Mouse (Mus musculus) right cerebral cortex, adult 2 months (tissue): ENCODE measurements around the gene Tmem117.

Experiments
- DNase-seq, 2 experiments: peaks; one replicate each; pipeline ENCODE4 v3.0.0; 2021 to 2022; ENCODE audit warnings: low spot score in 2 of 2

The Tmem117 gene

DNA sequence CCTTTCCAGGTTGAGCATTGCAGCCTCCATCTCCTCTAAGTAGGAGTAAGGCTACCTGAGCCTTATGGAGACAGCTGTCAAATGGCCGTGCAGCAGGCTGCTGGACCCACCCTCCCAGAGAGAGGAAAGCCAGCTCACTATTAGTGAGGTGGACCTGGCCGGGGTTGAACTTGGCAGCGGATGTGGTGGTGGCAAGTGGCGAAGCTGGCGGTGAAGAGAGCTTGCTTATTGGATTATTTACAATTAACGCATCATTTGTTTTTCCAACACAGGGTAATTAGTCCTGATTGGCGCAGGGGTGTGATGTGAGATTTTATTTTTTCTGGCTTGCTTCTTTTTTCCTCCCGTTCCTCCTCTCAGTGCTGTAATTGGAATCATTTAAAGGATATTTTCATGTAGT lies 19.4 kb downstream of the Tmem117 start:
- no peak for DNase-seq

DNA sequence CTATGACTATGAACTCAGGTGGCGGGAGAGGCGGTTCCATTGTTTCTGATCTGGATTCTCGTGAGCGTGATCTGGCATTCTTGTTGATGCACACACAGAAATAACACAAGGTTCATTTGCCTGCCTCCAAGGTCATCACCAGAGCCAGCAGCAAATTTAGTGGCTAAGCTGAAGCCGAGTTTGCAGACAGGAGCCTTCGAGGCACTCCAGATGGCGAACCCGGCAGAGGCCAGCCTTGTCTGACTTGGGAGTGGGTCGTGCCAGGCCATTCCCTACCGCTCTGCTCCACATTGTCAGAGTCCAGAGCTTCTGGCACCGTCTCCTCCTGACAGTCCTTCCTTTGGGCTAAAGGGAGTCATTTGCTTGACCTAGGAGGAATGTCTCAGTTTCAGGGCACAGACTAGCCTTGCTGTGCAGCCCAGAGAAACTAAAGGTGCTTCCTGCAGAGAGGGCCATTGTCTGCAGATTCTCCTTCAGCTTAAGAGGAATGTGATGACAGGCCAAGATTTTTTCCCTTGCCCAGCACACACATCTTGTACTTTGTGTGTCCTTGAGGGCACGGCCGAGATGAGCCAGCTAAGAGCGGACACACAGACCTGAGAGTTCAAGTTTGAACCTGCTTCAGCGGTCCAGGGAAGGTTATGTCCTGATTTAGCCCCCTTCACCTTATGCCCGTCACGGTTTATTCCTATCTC lies 20.2 kb downstream of the Tmem117 start:
- no peak for DNase-seq

DNA sequence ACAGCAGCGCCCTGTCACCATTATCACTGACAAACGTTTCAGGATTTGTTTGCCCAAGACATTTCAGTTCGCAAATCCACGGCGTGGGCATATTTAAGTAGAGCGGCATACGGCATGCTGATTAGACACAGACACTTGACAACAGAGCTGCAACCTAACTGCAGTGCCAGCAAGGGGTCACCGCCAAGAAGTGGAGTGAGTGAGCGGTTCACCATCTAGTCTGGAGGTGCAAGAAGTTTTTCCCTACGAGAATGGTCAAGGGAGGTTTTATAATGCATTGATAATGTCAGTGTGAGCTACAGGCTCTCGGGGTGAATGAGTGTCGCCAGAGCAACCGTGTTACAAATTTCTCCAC lies 20.7 kb downstream of the Tmem117 start:
- DNase-seq, result no peak

DNA sequence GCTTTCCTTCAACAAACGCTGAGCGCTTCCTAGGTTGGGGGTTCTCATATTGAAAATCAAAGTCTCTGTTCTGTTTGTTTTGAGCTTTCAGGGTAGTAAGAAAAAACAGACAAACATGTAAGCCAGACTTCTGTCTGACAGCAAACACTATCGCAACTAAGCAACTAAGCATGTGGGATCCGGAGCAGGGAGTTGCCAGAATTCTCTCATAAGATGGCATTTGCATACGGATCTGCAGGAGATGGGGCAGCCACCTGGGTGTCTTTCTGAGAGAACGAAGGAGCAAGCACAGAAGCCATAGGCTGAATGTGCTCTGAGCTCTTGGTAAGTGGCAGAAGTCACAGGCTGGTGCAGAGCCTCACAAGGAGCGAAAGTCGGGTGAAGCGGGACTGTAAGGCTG lies 22.3 kb downstream of the Tmem117 start:
- DNase-seq, result no peak

DNA sequence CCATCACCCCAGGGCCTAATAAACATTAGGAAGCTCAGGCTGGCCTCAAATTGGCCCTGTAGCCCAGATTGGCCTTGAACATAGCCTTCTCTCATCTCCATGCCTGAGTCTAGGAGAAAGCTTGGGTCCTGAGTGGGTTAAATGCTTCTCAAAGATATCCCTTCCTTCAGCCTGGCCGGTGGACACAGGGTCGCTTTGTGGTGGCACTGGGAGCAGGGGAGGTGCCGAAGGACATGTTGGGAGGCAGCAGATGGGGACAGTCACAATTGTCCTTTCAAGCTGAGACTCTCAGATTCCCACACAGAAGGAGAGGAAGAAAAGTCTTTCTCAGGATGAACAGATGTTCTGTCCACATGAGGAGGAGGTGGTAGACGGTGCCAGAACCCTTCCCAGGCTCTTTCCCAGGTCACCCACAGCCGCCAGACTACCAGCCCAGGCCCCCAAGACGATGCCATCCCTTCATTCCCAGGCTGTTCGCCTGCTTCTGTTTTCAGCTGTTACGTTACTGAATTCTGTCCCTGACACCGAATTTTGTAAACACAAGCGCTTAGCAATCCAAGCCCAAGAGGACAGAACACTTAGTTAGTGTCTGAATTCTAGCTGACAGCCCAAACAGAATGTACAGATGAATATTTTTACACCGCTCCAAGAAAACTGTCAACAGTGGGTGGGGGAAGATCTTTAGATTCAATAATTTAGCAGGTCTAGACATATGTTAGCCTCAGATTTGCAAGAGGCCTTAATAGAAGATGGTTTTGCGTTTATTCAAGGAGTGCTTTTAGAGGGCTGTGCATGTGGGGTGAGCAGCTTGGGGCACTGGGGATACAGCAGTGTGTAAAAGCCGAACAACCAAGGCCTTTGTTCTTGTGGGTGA lies 23.2 kb downstream of the Tmem117 start:
- peak; percentile 58 for DNase-seq

DNA sequence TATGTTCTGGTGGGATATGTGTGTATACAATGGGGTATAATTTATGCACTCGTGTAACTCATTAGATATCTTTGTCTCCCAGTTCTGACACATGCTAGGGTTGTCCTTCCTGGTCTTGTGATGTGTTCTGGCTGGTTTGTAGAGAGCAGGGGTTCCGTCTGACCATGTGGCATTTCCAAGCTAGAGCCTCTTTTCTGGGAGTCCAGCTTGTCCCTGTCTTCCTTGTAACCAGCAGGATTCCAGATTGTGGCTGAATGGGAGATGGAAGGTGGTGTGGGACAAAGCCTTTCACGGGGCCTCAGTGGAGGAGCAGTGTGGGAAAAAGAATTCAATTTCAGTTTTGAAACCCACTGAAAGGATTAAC lies 23.8 kb downstream of the Tmem117 start:
- DNase-seq, result no peak

DNA sequence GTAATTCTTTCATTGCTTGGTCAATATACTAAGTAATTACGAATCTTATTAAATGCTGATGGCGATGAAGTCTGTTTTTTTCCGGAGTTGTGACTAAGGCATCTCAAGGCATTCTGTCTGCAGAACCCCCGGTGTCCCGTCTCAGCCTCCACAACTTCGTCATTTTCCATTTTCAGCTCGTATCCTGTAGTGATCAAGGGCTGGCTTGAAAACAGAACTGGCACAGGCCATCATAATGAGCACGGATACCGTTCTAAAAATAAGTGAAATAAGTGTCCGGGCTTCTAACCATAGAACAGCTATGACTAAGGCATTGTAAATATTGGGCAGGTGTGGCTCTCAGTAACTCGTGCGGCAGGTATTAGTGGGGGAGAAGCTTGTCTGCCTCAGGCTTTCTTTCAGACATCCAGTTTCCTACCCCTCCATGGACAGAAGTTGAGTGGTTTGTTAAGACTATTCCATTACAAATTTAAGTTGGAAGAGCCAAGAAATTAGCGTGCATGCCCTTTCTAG lies 26.8 kb downstream of the Tmem117 start:
- DNase-seq, result no peak

DNA sequence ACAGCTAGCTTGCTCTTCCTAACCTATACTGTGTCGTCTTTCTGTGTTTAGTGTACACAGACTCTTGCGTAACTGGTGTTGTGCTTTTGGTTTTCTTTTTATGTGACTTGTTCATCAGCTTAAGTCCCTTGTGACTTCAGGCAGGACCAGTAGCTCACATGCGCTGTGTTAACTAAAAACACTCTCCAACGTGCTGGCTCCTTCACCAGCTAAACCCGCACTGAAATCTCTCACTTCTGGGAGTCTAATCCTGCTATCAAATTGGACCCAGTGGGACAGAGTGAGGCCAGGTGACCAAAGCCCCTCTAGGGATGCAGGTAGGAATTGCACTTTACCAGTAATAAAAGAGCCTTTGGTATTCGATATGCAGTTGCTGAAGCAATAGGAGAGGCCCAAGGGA lies 28.9 kb downstream of the Tmem117 start:
- no peak for DNase-seq

DNA sequence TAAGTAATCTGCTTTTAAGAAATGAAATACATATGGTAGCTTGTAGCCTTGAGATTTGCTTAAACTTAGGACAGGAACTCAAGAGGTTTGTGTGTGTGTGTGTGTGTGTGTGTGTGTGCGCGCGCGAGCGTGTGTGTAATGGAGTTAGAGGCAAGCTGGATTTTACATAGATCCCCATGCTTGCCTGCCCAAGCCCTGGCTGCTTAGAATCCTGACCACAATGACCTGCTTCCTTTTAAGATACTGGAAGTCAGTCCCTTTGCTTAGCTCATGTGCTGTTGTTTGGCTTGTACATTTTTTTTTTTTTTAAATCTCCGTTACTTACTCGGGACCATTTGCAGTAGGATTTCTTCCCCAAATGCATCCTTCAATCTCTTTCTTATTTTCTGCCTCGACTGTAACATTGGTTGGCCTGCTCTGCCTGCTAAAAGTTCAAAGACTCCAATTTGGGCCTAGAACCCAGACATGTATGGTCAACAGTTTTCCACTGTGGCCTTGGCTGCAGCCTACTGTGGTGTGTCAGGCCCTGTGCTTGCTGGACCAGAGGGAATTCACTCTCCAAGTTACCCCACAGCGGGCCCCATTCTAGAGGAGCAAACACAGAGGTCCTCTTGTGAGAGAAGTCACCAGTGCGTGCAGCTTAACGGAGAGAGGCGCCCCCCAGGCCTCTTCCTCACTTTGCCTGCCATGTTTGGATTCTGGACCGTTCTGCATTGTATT lies 29.5 kb downstream of the Tmem117 start:
- DNase-seq, result no peak

DNA sequence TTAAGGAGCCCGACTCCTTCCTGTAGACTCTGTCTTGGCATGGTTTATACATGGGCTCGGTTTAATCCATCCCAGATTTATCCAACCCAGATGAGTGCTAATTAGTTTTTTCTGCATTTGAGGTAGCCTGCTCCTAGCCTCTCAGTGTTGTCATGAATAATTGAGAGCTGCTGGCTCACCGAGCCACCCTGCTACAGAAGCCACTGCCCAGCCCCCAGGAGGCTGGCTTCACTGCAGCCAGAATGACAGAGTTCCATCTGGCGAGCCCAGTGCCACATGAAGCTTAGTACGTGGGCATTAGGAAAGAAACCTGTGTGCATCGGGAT lies 30.0 kb downstream of the Tmem117 start:
- DNase-seq, result no peak

DNA sequence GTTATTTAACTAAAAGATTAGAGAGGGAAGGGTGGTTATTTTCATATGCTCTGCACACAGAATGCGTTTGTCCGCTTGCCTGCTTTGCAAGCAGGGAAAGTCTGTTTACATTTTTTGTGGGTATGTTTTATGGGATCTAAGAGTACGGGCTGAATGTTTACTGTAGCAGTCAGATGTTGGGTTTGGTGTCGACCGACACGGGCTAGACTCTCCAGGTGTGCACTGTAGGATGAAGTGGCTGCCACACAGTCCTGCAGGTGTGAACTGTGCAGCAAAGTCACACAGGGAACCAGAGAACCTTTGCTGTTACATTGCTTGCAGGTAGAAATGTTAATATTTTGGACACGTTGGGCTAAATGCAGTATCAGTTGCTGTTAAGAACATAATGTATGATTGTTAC lies 31.9 kb downstream of the Tmem117 start:
- DNase-seq, result no peak

DNA sequence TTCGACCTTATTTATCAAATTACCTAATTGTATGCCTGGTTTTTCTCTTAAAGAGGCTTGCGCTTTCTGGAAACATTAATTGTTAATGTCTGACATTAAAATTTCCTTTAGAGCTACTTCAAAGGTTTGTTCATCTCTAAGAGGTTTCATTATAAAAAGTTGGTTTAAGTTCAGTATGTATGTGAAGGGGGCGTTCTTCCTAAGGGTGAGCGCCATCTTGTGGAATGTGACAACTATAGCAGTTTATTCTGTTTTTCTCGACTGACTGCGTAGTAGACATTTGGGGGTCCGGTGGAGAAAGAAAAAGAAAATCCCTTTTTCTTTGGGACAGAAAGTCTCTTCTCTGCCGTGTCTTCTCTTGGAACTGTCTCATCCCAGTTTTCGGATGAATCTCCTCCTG lies 32.4 kb downstream of the Tmem117 start:
- peak in 1 of 2 experiments; percentile 46 for DNase-seq

DNA sequence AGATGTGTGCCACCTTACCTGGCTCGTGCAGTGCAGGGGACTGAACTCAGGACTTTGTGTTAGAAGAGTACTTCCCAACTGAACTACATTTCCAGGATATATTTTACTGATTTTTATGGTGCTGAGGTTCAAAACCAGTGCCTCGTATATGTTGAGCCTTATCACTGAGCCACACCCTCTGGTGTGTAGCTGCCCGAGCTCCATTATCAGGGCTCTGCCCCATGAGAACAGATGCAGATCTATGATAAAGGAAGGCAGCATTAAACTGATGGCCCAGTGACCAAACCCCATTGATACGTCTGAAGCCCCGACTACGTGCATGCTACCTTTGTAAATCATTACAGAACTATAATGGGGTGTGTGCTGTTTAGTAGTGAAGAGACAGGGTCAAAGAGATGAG lies 35.6 kb downstream of the Tmem117 start:
- no peak for DNase-seq

DNA sequence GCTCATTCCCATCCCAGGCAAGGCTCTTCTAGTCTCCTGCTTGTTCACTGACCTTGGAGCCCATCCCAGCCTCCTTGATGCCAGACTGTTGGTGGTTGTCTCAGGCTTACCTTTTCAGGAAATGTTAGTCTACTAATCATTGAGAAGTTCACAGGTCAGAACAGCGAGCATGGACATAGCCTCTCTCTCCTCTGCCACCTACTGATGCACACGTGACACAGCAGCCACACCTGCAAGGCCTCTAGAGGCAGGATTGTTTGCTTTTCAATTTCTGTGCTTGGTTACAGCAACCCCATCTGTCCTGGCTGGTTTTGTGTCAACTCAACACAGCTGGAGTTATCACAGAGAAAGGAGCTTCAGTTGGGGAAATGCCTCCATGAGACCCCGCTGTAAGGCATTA lies 52.1 kb downstream of the Tmem117 start:
- no peak for DNase-seq

DNA sequence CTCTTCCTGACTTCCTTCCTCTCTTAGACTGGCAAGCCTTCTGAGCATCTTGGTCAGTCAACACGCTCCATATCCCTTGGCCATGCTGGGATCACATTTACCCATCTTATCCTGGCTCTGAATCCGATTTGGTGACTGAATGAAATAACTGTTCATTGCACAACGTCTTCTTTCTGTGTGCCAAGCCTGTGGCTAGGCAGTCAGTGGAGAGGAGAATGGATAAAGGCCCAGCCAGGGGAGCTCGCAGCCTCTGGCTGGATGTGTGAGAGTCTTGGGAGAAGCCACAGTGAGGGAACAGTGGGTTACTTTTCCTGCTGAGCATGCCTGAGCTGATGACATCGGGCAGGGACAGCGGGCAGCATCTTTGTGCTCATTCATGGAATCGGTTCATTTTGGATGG lies 55.2 kb downstream of the Tmem117 start:
- no peak for DNase-seq

DNA sequence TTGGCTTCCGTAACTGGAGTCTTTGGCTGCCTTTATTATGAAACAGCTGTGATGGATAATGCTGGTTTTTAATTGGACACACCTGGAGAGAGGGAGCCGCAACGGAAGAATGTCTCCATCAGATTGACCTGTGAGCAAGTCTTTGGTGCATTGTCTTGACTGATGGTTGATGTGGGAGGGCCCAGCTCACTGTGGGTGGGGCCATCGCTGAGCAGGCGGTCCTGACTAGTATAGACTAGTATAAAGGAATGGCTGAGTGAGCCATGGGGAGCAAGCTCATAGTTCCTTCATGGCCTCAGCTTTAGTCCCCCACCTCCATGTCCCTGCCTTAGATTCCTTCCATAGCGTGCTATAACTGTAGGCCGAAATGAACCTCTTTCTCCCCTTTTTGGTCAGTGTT lies 58.1 kb downstream of the Tmem117 start:
- DNase-seq, result no peak

DNA sequence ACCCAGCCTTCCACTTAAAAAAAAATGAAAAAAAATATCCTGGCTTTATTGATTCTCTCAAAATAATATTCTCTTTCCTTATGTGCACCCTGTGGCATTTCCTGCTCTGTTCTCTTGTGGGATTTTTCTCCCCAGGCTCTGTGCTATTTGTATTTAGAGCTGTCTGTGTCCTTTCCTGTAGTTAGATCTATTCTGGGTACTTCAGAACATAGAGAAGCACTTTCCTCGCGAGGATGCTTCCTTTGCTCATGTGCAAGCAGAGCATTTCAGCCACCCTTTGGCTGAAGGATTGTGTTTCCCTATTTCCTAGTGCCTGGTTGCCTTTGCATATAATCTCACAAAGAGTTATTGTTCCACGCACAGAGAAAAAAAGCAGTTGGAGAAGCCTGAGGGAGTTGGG lies 58.6 kb downstream of the Tmem117 start:
- DNase-seq, result no peak

DNA sequence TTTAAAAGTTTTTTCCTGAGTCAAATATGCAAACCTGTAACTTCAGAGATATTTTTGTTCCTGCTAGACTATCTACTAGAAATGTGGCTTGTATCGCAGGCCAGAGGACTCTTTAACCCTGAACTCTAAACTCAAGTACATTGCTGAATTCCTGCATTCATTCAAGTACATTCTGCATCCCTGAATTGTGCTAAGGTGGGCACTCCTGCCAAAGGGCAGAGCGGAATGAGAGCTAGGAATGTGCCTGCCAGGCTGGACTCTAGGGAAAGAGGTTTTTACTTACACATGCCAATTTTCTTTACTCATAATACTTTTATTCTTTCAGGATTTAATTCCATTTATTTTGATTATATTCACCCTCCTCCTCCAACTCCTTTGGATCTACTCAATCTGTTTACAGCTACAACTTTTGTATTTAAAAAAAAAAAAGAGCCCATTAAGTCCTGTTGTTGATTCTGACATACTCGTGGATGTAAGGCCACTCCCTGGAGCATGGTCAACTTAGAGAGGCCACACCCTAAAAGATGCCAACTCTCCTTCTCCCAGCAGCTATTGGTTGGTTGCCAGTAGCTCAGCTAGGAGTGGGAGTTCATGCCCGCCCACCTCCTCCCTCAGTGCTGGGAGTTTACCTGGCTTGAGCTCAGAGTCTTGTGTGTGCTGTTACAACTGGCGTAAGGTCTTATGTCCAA lies 60.3 kb downstream of the Tmem117 start:
- DNase-seq, result no peak

DNA sequence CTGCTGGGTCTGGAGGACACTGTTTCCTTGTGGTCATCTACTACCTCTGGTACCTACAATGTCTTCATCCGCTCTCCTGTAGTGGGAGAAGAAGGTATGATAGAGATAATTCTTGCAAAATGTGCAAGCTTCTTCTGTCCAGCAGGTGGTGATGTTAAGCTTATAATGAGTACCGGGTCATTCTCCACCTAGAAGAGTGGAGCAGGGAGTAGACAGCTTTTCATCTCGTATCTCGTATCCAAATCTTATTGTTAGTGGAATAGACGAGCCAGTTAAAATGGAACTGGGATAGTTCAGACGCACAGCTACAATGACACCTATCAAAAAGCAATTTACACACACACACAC lies 60.8 kb downstream of the Tmem117 start:
- DNase-seq, result no peak

DNA sequence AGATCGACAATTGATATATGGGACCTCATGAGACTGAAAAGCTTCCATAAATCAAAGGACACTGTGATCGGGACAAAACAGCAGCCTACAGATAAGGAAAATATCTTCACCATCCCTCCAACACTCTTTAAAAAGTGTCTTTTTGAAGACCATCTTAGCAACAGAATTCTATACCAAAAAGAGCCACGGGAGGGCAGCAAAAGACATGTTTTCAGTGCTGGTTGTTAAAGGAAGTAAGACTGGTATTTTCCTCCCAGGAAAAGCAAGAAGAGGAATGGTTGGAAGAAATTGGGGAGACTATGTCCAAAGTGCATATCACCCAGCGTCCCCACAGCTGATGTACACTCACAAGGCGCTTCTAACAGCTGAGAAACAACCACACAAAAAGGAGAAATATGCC lies 93.7 kb downstream of the Tmem117 start:
- peak; percentile 91 for DNase-seq

DNA sequence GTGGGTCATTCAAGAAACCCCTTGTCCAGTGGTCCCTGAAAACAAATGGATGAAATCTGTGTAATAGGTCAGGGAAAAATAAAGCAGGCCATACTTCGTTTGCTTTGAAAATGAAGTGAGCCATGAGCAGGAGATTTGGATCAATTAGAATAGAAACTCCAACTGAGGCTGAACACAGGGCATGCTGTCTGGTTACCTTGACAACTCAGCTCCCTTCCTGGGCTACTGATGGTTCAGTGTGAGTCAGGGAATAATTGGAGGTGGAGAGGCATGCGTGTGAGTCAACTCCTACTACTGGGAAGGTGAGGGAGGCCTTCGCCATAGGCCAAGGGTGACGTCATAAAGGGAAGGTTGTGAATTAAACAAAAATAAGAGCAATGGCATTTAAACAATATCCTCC lies 103.1 kb downstream of the Tmem117 start:
- peak; percentile 44 to 48 for DNase-seq

DNA sequence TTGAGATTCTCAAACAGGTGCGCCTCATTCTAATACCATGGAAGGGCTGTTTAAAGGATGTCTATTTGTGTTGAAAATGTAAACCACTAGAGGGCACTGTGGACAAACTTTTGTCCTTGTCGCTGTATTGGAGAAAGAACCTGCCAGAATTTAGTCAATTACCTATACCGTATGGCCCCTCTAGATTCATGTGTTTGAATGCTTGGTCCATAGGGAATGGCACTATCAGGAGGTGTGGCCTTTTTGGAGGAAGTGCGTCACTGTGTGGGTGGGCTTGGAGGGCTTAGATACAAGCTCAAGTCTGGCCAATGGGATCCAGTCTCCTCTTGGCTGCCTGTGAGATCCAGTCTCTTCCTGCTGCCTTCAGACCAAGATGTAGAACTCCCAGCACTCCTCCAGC lies 140.2 kb downstream of the Tmem117 start:
- peak in 1 of 2 experiments; percentile 41 for DNase-seq
